Mouse (Mus musculus) G1E (cell line): ENCODE data around the gene Jade1. TPM values are rescaled to one million over a fixed set of nuclear protein-coding genes. Genes with fewer than 3 reads are reported as not detected.

Experiments used
- ATAC-seq: 2 replicates; pipeline ENCODE4 v1.8.0; 2016; ENCODE audit warnings: mild to moderate bottlenecking; ENCODE audit not compliant: insufficient number of reproducible peaks, poor library complexity, low FRiP score, severe bottlenecking; ENCODE audit errors: extremely low read depth
- DNase-seq: peaks from one replicate; pipeline ENCODE4 v3.0.0; 2012; ENCODE audit warnings: low spot score
- H3K27me3 ChIP-seq: 2 replicates; pipeline ENCODE4 v1.6.1; 2012; ENCODE audit warnings: mild to moderate bottlenecking, low read length, inconsistent platforms; ENCODE audit not compliant: insufficient read depth
- H3K36me3 ChIP-seq: replicated peaks from 2 replicates; pipeline ENCODE3; 2012; ENCODE audit warnings: mild to moderate bottlenecking, inconsistent platforms
- H3K4me1 ChIP-seq: 2 replicates; pipeline ENCODE4 v1.6.1; 2012; ENCODE audit warnings: low read depth, low read length, inconsistent platforms, mixed read lengths; ENCODE audit not compliant: insufficient read depth
- H3K4me3 ChIP-seq: 2 replicates; pipeline ENCODE4 v1.5.1; 2012; ENCODE audit warnings: low read depth, mild to moderate bottlenecking, inconsistent platforms, low read length, moderate library complexity, mixed read lengths
- H3K9me3 ChIP-seq: replicated peaks from 2 replicates; pipeline ENCODE4 v1.6.1; 2012; ENCODE audit warnings: inconsistent platforms
- CTCF ChIP-seq: IDR thresholded peaks from 2 replicates; pipeline ENCODE4 v1.5.1; 2012; ENCODE audit warnings: low read depth, low read length, inconsistent platforms, mixed read lengths
- GATA1 ChIP-seq: IDR thresholded peaks from 2 replicates; pipeline ENCODE4 v1.6.1; 2012; ENCODE audit warnings: borderline replicate concordance, low read length, inconsistent platforms, mixed read lengths
- GATA2 ChIP-seq: IDR thresholded peaks from 2 replicates; pipeline ENCODE4 v1.6.1; 2012; ENCODE audit warnings: low read depth, low read length, inconsistent platforms, borderline replicate concordance
- POLR2AphosphoS5 ChIP-seq: IDR thresholded peaks from 2 replicates; pipeline ENCODE4 v1.6.1; 2012; ENCODE audit warnings: low read depth, low read length, inconsistent platforms; ENCODE audit not compliant: insufficient replicate concordance
- TAL1 ChIP-seq: conservative IDR thresholded peaks from 2 replicates; pipeline ENCODE4 v1.6.1; 2012; ENCODE audit warnings: low read depth, low read length, inconsistent platforms, mixed read lengths
- polyA plus RNA-seq: library from polyadenylated mRNA; stranded (reverse); fragments of >175 nt; gene quantifications from 2 replicates; pipeline ENCODE4 v1.2.3, GENCODE M21; 2012
- total RNA-seq, 2 experiments: library from RNA; stranded (forward) in 1 of 2; stranded (reverse) in 1 of 2; fragments of 200-1000 nt in 1 of 2; fragments of >200 nt in 1 of 2; fragmentation: Nextera tagmentation in 1 of 2; gene quantifications; 2 replicates each; pipeline ENCODE4 v1.2.3; 2014 to 2017

Jade1 gene
- total and polyA plus RNA-seq, 3 experiments, result 48.2 to 159 (median 129) TPM

DNA sequence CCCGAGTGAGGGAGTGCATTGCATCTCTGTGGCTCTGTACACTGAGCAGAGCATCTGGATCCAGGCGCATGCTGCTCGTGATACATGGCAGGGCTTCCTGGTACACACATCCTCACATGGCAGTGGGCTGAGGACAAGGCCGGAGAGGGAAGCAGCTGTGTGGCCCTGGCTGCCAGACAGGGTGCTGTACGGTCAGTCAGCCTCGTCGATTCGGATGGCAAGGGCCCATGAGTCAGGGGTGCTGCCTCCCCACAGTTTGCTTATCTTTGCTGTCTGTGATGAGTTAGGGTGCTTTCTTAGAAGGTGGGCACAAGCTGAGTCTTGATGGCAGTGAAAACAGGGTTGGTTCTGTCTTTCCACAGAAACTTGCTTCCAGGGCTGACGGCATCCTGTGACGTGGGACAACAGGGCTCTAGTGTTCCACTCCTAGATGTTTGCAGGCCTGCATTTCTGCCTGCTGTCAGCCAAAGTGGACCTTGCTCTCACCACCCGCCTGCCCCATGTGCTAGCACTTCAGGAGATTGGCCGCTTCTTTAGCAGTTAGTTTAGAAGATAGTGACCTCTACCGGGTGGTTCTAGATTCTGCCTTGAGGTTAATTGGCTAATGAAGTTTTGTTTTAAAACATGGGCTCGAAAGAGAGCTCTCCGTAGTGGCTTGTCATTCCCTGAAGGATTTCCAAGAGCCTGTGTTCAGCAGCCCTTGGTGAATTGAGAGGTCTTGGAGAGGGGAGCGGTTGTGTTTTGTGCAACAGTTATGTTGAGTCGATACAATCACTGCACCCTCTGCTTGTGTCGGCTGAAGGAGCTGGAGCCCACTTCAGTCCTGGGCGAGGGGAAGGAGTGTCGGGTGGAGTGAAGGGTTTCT is 35.4 kb downstream of the Jade1 start:
- H3K9me3 ChIP-seq, result no peaks in the 10 kb centered on the region
- H3K4me1 ChIP-seq, result peaks cover 52% of the 10 kb centered on the region
- H3K27me3 ChIP-seq, result no peaks in the 10 kb centered on the region
- TF ChIP-seq GATA1, result no peak
- no peak for TF ChIP-seq TAL1
- TF ChIP-seq POLR2AphosphoS5, result no peak
- H3K4me3 ChIP-seq, result 0 out of 2 replicates have a peak overlapping the region, but pooled peaks have one; percentile 2
- DNase-seq (no peak), ATAC-seq (no peak)
- peaks cover 99% of the 10 kb centered on the region for H3K36me3 ChIP-seq

DNA sequence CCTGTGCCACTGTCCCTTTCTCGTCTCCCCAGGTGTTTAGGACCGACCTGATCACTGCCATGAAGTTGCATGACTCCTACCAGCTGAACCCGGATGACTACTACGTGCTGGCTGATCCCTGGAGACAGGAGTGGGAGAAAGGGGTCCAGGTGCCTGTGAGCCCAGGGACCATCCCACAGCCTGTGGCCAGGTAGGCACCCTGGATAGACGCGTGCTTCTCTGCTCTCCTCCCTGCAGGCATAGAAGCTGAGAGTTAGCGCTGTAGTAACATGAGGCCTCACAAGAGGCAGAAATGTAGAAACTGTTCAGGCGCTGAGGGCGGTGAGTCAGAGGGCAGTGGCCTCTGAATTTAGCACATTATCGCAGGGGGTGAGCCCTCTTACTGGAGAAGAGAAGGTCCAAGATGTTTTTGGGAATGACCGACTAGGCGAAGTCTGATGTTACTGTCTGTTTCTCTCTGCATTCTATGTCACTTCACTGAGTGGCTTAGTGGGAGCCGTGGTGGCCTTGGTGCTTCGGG is 36.2 kb downstream of the Jade1 start:
- peaks cover 50% of the 10 kb centered on the region for H3K4me1 ChIP-seq
- peaks cover 100% of the 10 kb centered on the region for H3K36me3 ChIP-seq
- DNase-seq, result no peak
- H3K9me3 ChIP-seq, result no peaks in the 10 kb centered on the region
- no peak for ATAC-seq
- H3K4me3 ChIP-seq, result 0 out of 2 replicates have a peak overlapping the region, but pooled peaks have one; percentile 2
- TF ChIP-seq GATA1 (no peak), CTCF (no peak), GATA2 (no peak), POLR2AphosphoS5 (0 out of 2 replicates have a peak, but pooled peaks have one; percentile 34), TAL1 (no peak)
- H3K27me3 ChIP-seq, result no peaks in the 10 kb centered on the region

DNA sequence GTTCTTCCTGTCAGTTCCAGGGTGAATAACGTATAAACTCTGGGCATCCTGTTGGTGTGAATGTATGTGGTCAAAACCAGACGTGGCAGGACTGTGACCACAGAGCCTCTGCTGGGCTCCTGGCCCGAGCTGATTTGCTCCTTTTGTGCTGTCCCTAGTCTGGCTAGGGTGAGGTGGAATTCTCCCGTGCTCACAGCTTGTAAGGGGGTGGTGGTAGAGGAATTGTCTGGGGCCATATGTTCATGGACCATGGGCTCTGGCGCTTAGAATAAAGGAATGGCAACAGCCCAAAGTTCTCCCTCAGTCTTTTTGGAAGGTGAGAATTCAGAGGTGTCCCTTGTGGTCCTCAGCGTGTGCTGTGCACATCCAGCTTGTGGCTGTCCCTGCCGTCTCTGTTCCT is 37.3 kb downstream of the Jade1 start:
- Histone ChIP-seq H3K4me3 (no peak overlapping the region), H3K9me3 (no peaks in the 10 kb centered on the region), H3K4me1 (peaks cover 41% of the 10 kb centered on the region), H3K27me3 (no peaks in the 10 kb centered on the region), H3K36me3 (peaks cover 100% of the 10 kb centered on the region)
- DNase-seq (no peak), ATAC-seq (no peak)
- no peak for TF ChIP-seq CTCF
- TF ChIP-seq TAL1, result no peak
- TF ChIP-seq GATA2, result no peak
- no peak for TF ChIP-seq POLR2AphosphoS5
- TF ChIP-seq GATA1, result no peak

DNA sequence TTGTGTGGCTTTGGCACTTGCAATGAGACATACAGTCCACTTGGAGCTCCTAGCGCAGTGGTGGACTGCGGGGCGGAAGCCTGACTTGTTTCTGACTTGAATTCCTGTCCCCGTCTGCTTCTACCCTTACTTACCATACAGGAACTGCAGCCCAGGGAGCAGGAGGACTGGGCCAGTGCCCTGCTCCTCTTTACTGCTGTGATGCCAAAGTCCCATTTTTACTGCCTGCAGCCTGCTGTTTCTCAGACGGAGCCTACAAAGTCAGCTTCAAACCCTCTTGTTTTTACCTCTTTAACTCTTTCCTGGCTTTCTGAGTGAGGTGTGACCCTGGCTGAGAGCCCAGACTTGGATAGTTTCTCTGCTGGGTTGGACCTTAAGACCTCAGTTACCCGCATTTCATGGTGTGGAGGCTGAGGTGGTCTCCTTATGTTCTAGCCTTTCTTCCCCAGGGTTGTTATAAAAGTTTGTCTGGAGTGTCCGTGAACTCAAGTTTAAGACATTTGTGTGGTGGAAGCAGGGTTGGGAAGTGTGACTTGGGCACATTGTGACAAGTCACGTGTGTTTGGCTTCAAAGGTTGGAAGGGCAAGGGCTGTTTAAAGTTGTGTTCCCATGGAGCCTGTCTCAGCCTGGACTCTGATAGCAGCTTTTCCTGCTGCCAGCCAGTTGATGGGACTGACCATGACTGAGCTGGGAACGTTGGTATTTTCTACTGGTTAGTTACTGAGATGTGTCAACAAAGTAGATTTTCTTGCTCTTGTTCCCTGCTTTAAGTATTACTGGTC is 38.8 kb downstream of the Jade1 start:
- DNase-seq, result no peak
- no peak for TF ChIP-seq GATA1
- TF ChIP-seq CTCF, result no peak
- TF ChIP-seq GATA2, result no peak
- no peak for TF ChIP-seq POLR2AphosphoS5
- TF ChIP-seq TAL1, result no peak
- Histone ChIP-seq H3K9me3 (no peaks in the 10 kb centered on the region), H3K4me3 (no peak overlapping the region), H3K4me1 (peaks cover 47% of the 10 kb centered on the region), H3K36me3 (peaks cover 100% of the 10 kb centered on the region), H3K27me3 (no peaks in the 10 kb centered on the region)
- ATAC-seq, result no peak

DNA sequence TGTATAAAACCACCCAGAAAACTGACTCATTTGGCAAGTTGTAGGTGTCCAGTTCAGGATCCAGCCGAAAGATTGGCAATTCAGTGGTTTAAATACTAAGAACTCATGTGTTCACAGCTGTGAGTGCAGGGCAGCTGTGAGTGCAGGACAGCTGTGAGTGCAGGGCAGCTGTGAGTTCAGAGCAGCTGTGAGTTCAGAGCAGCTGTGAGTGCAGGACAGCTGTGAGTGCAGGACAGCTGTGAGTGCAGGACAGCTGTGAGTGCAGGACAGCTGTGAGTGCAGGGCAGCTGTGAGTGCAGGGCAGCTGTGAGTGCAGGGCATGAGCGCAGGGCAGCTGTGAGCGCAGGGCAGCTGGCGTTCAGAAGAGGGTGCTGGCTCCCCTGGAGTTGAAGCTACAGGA is 39.5 kb downstream of the Jade1 start:
- peaks cover 49% of the 10 kb centered on the region for H3K4me1 ChIP-seq

DNA sequence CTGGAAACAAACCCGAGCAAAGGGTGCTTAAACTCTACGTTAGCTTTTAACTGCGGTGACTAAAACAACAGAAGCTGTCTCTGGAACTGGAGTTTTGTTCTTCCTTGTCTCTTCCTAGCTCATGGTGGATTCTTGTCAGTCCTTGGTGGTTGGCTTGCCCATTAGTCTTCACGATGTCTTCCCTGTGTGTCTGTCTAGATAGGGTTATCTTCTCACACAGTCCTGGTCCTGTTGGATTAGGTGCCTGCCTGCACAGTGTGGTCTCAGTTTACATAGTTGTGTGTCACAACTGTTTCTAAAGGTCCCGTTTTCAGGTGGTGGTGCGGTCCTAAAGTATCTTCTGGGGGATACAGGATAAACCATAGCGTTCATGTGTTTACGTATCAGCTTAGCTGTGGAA is 41.5 kb downstream of the Jade1 start:
- H3K27me3 ChIP-seq, result no peaks in the 10 kb centered on the region
- no peaks in the 10 kb centered on the region for H3K9me3 ChIP-seq
- DNase-seq (no peak), ATAC-seq (no peak)
- peaks cover 53% of the 10 kb centered on the region for H3K4me1 ChIP-seq
- no peak overlapping the region for H3K4me3 ChIP-seq
- TF ChIP-seq CTCF (no peak), TAL1 (no peak), GATA1 (no peak), POLR2AphosphoS5 (no peak), GATA2 (no peak)
- peaks cover 97% of the 10 kb centered on the region for H3K36me3 ChIP-seq

More for the DNA sequence above, 39.5 kb downstream of the Jade1 start:
- Histone ChIP-seq H3K36me3 (peaks cover 100% of the 10 kb centered on the region), H3K9me3 (no peaks in the 10 kb centered on the region), H3K27me3 (no peaks in the 10 kb centered on the region), H3K4me3 (no peak overlapping the region)
- no peak for ATAC-seq
- DNase-seq, result no peak
- TF ChIP-seq GATA2 (no peak), CTCF (no peak), TAL1 (no peak), POLR2AphosphoS5 (no peak), GATA1 (no peak)
